Mouse (Mus musculus) erythroblast, embryonic 14.5 days (primary cell): ENCODE measurements at regions not wholly inside any gene's neighbourhood (a gene's known extent, or its start where the extent isn't known, plus 50 kb on each side); places are given as distances from the start of the nearest gene placed in this dataset.
"Not testable (repeated sequence)": the region's sequence is repeated elsewhere in the genome, so short reads cannot be mapped to it uniquely, and the experiment has no call there.

Experiments
- H3K27me3 ChIP-seq: 2 replicates; pipeline ENCODE4 v1.6.1; 2012; ENCODE audit warnings: inconsistent platforms; ENCODE audit not compliant: control insufficient read depth
- H3K36me3 ChIP-seq: 2 replicates; pipeline ENCODE4 v1.6.1; 2012; ENCODE audit warnings: mild to moderate bottlenecking, inconsistent platforms; ENCODE audit not compliant: control insufficient read depth
- H3K4me1 ChIP-seq: 2 replicates; pipeline ENCODE4 v1.6.1; 2012; ENCODE audit warnings: inconsistent platforms; ENCODE audit not compliant: control insufficient read depth
- H3K4me3 ChIP-seq: replicated peaks from 2 replicates; pipeline ENCODE3; 2012; ENCODE audit warnings: moderate library complexity, mild to moderate bottlenecking, inconsistent platforms
- H3K9me3 ChIP-seq: 2 replicates; pipeline ENCODE4 v1.6.1; 2012; ENCODE audit warnings: low read length, inconsistent platforms, mixed read lengths; ENCODE audit not compliant: control insufficient read depth

DNA sequence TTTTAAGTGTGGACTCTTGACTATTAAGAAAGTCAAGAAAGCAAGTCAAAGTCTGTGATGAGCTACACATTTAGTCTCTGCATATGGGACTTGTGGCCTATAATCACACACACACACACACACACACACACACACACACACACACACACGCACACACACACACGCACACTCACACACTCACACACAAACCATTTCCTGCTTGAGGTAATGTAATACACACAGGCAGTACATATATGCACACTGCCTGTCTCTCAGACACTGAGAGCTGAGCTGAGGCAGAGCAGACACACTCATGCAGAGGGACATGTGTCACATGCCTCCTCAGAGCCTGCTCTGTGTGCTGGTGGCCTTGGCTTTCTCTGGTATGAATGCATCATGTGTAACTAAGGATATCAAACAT is 461.0 kb upstream of the Olfr1507 start:
- H3K27me3 ChIP-seq, H3K4me1 ChIP-seq, H3K4me3 ChIP-seq, H3K9me3 ChIP-seq, H3K36me3 ChIP-seq: not testable (repeated sequence)

GRCm38 (mm10) chr14:52944925-52945324 is 449.4 kb upstream of the Olfr1507 start:
- H3K4me3 ChIP-seq, H3K36me3 ChIP-seq, H3K27me3 ChIP-seq, H3K9me3 ChIP-seq, H3K4me1 ChIP-seq: not testable (repeated sequence)

- not testable (repeated sequence) for H3K4me1 ChIP-seq, H3K4me3 ChIP-seq, H3K27me3 ChIP-seq, H3K36me3 ChIP-seq, H3K9me3 ChIP-seq
Observed at GRCm38 (mm10) chr14:52942438-52942837, 446.9 kb upstream of the Olfr1507 start.

DNA sequence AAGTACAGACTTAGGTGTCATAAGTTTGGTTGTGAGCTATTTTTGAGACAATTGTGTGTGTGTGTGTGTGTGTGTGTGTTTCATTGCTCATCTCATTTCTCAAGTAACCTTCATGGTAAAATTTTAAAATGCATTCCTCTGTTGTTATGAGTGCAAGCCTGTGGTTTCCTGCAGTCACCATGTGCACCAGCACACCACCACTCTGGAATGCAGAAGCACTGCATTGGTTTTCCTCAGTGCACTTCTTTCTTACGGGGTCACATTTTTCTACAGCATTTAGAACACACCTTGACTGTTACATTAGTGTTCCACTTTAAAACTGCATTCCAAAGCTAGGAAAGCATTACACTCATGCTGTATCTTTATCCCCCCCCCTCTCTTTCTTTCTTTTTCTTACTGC is 446.2 kb upstream of the Olfr1507 start:
- not testable (repeated sequence) for H3K36me3 ChIP-seq, H3K27me3 ChIP-seq, H3K4me1 ChIP-seq, H3K4me3 ChIP-seq, H3K9me3 ChIP-seq

DNA sequence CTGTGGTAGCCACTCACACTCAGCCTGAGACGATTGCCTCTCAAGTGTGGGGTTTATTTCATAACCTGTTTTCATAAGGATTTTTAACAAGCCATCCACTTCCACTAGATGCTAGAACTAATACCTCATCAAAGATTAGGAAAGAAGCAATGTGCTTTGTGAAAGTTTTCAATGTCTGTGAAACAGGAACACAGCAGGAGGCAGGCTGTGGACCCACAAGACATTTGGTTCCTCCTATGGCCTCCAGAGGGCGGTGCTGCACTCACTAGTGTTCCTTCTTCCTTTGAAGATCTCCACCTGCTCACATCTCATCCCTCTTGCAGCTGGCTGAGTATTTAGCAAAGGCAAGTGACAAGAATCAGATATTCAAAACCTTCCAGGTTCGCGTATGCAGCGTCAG is 424.6 kb upstream of the Olfr1507 start:
- H3K4me1 ChIP-seq, H3K4me3 ChIP-seq, H3K36me3 ChIP-seq, H3K9me3 ChIP-seq, H3K27me3 ChIP-seq: not testable (repeated sequence)

- H3K36me3 ChIP-seq, H3K4me1 ChIP-seq, H3K4me3 ChIP-seq, H3K27me3 ChIP-seq, H3K9me3 ChIP-seq: not testable (repeated sequence)
Observed at GRCm38 (mm10) chr14:52913814-52914213, 418.3 kb upstream of the Olfr1507 start.

DNA sequence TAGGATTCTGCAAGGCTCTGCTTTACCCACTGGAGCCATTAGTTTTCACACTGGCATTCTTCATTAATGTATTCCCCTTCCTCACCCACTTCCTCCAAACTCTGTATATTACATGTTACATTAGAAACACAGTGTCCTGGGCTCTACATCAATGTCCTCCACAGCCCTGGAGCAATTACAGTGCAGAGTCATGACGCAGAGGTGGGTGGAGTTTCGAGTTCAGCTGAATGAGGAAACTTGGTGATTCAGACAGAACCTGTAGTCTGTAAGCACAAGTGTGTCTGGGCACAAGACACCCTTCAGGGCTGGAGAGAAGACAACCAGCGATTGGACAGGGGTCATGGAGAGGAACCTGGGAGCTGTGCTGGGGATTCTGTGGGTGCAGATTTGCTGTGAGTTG is 404.1 kb upstream of the Olfr1507 start:
- not testable (repeated sequence) for H3K27me3 ChIP-seq, H3K4me3 ChIP-seq, H3K9me3 ChIP-seq, H3K36me3 ChIP-seq, H3K4me1 ChIP-seq

DNA sequence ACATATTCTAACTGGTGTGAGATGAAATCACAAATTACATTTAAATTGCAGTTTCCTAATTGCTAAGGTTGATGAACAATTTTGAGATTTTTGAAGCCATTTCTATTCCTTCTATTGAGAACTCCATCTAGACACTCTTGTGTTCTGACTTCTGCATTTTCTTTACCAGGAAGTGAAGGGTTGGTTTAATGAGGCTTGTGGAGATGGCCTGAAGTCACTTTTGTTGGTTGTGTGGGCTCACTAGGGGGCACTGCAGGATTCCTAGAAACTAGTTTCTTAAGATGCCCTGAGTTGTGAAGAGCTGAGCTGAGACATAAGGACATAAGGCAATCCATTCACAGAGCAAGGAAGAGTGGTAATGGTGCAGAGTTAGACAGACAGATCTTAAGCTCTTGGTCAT is 402.8 kb upstream of the Olfr1507 start:
- H3K27me3 ChIP-seq, H3K4me1 ChIP-seq, H3K9me3 ChIP-seq, H3K4me3 ChIP-seq, H3K36me3 ChIP-seq: not testable (repeated sequence)

DNA sequence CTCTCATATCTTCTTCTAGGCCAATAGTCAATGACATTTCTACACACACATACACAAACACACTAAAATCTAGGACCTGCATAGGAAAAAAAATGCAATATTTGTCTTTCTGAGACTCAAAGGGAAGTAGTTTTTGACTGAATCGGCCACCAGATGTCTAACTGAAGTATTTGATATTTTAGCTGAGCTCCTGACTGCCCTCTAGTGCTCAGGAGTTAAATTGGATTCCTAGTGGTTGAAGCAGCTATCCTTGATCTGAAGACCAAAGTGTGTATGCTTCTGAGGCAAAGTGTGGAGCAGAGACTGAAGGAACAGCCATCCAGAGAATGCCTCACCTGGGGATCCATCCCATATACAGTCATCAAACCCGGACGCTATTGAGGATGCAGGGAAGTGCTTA is 384.4 kb upstream of the Olfr1507 start:
- not testable (repeated sequence) for H3K4me1 ChIP-seq, H3K9me3 ChIP-seq, H3K4me3 ChIP-seq

DNA sequence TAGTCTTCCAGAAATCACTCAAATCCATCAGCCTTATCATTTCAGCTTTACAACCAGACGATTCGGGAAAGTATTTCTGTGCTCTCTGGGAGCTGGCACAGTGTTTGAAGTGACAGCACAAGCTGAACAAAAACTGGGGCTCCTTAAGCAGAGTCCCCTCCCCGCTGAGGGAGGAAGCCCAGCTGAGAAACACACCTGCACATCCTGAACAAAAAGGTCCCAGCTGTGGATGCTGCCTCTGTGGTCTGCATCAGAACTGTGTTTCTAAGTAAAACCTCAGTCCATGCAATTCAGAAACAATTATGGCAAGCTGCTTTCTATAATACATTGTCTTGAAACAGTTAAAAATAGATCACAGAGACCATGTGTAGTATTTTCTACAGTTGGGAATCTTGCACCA is 368.3 kb upstream of the Olfr1507 start:
- H3K9me3 ChIP-seq = not testable (repeated sequence)

More for the DNA sequence above, 384.4 kb upstream of the Olfr1507 start:
- not testable (repeated sequence) for H3K36me3 ChIP-seq, H3K27me3 ChIP-seq

DNA sequence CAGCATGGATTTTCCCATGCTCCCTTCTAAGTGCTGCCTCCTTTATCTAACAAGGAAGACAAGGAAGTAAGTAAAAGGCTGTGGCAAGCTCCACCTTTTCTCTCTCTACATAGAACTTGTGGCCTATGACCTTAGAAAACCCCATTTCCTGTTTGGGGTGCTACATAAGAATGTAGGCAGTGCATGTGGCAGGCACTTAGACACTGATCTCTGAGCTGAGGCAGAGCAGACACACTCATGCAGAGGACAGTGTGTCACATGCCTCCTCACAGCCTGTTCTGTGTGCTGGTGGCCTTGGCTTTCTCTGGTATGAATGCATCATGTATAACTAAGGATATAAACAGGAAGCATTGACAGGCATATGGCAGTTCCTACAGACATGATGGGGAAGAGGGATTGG is 367.6 kb upstream of the Olfr1507 start:
- H3K27me3 ChIP-seq, H3K36me3 ChIP-seq, H3K4me3 ChIP-seq, H3K4me1 ChIP-seq, H3K9me3 ChIP-seq: not testable (repeated sequence)

More for the DNA sequence above, 368.3 kb upstream of the Olfr1507 start:
- H3K27me3 ChIP-seq, H3K4me3 ChIP-seq, H3K4me1 ChIP-seq, H3K36me3 ChIP-seq: not testable (repeated sequence)

GRCm38 (mm10) chr14:52862491-52862890 is 366.9 kb upstream of the Olfr1507 start:
- H3K9me3 ChIP-seq, H3K4me3 ChIP-seq, H3K4me1 ChIP-seq, H3K27me3 ChIP-seq, H3K36me3 ChIP-seq: not testable (repeated sequence)

DNA sequence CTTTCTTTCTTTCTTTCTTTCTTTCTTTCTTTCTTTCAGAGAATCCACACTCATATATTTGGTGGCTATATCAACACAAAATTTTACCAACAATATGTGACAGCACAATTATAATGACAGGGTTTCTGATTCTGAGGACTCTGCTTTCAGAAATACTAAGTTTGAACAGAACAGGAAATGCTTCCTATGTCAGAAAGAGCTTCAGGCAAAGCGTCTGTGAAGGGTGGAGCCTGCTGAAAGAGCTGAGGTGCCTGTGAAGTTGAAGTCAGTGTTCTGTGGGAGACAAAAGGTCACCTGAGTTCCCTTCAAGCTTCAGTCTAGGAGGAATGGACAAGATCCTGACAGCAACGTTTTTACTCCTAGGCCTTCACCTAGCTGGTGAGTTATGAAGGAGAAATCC is 359.8 kb upstream of the Olfr1507 start:
- H3K36me3 ChIP-seq, H3K27me3 ChIP-seq, H3K4me1 ChIP-seq, H3K9me3 ChIP-seq, H3K4me3 ChIP-seq: not testable (repeated sequence)

GRCm38 (mm10) chr14:52853598-52853997 is 358.0 kb upstream of the Olfr1507 start:
- not testable (repeated sequence) for H3K4me3 ChIP-seq, H3K27me3 ChIP-seq, H3K4me1 ChIP-seq, H3K36me3 ChIP-seq, H3K9me3 ChIP-seq

GRCm38 (mm10) chr14:52847970-52848369 is 352.4 kb upstream of the Olfr1507 start:
- H3K4me1 ChIP-seq, H3K36me3 ChIP-seq, H3K27me3 ChIP-seq, H3K9me3 ChIP-seq, H3K4me3 ChIP-seq: not testable (repeated sequence)

DNA sequence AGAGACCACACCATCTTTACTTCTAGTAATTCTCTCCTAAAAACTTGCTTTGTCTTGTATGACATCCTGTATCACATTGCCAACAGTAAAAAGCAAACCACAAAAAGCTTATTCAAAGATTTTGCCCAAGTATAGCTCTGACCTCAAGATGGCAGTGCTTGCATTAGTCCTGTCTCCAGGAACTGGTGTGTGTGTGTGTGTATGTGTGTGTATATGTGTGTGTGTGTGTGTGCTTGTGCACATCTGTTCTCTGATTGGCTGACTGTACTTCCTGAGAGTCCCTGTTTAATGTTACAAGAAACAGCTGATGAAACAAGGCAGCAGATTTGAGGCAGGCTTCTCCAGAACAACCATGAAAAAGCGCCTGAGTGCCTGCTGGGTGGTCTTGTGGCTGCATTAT is 328.5 kb upstream of the Olfr1507 start:
- not testable (repeated sequence) for H3K4me3 ChIP-seq, H3K9me3 ChIP-seq, H3K36me3 ChIP-seq, H3K4me1 ChIP-seq, H3K27me3 ChIP-seq
